Mouse (Mus musculus): ENCODE measurements around the gene Cwc15.

Gene Cwc15

DNA sequence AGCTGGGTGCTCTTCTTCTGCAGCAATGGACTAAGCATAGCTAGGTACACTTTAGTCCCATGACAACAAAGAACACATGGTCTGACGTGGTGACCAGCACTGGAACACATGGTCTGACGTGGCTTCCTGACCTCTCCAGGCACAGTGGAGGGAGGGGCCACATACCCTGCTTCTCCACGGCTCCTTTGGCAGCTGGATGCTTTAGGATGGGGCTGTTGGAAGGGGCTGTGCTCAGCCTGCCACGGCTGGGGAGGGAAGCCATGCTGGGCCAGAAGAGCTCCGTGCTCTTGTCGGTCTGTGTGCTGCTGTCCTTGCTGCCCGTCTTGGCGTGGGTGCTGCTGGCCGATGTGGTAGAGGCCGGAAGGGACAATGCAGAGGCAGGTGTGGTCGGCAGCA, 47.9 kb downstream of the Cwc15 start:
- DNase-seq (ENCODE audit: low spot score), result no peak

DNA sequence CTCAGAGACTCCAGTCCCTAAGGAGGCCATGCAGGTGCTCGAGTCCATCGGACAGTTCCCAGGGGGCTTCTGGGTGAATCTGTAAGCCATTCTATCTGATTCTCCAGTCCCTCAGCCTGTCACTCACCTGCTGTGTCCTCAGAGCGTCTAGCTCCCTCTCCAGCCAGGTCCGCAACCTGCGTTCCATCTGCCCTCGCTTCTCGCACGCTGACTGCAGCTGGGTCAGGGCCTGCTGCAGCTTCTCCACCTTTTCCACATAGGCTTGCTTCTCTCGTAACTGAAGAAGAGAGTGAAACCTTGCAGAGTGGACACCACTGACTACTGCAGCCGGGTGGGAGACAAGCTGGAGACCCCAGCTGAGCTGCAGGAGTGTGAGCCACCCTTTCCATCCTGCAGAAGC, 57.9 kb downstream of the Cwc15 start:
- DNase-seq (ENCODE audit: low spot score), result no peak

DNA sequence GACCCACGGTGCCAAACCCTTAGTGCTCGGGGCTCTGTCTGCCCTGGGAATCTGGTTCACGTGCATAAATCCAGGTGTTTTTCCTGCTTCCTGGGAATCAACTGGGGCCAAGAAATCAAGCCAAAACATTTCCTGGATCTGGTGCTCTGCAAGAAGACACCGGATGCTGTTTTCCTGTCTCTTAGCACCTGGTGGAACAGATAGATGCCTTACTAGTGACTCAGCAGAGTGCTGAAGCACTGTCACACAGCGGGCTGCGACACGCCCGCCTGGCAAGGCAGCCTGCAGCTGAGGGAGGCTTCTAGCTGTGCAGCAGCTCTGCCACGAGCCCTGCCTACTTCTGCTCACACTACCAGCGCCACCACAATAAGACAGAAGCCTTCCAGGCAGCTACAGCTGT, 59.0 kb downstream of the Cwc15 start:
- no peak for DNase-seq (ENCODE audit: low spot score)

DNA sequence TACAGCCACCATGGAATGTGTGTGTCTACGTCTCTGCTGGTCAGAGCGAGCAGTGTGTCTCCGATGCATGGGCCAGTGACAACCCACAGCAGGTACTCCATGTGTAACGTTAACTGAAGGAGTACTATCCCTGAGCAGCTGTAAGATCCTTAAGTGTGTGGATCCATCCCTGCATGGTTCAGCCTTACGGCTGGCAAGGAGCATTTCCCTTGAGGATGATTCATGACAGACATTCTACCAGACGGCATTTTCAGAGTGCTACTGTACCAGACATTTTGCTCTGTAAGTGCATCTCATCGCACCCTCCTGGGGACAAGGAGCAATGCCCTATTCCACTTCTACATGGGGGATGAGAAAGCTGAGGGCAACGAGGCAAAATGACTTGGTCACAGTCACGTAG, 59.6 kb downstream of the Cwc15 start:
- DNase-seq (ENCODE audit: low spot score), result no peak
